Mouse (Mus musculus) yolk sac, embryonic 10.5 days (tissue): Measurements from ENCODE around the gene Znhit1.

ENCODE experiments used
- DNase-seq: peaks from one replicate; pipeline ENCODE4 v3.0.0-alpha.2; 2017; ENCODE audit warnings: low spot score

The Znhit1 gene

DNA sequence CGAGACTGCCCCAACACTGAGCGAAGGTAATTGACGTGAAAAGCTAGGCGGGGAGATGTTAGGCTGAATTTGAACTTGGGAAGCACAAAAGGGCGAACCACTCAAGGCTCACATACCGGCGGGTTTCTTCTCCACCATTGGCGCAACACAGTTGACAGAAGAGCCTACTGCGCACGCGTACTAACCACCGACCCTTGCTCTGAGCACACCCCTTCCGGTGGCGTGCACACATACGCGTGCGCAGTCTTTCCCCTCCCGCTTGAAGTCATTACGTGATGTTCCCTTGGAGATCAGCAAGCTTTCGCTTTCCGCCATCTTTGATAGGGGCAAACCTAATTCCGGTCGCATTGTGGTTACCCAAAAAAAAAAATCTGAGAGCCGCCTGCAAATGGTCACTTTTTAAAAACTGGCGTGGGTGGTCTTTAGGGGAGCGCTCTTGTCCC, 1.1 kb downstream of the Znhit1 start, which contains the start of gene Plod3:
Plod3 (plus strand) TSS at position 325 of the 443 bp plus-strand sequence.
- DNase-seq = peak; percentile 94

DNA sequence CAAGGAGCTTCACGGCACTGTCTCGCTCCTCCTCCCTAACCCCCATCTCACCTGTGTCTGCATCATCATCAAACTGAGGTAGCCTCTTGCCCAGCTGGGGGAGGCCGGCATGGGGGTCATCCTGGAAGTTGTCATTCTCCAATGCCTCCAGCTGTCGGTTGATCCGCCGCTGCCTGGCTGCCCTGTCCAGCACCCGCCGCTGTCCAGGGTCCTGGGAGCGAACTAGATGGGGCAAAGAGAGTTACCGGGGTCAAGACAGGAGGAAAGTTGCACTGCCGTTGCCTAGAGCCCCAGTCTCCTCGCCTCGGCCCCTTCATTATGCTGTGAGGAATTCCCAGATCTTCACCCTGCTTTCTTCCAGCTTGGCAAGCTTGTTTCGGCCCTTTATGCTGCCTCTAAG, 3.0 kb downstream of the Znhit1 start:
- DNase-seq = no peak

DNA sequence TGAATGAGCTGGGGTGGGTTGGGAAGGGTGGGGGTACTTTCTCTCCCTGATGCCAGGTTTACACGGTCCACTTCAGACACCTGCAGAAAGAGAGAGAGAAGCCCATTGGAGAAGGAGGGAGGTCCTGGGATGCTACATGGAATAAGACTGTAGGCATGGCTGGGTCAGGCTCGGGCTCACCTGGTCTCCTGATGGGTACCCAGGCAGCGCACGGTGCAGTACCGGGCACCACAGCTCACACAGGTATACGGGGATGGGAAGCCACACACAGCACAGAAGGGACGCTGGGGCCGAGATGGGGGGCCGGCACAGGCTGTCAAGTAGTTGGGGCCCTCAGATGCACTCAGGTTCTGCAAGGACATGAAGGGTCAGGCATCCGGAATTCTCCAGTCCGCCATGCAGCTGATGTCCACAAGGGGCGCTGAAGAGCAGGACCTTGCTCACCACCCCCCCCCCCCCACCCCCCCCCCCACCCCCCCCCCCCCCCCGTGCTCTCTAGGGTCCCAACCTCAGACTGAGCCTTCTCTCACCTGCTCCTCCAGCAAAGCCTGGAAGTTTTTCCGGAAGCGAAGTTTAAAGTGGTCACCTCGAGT, 5.4 kb downstream of the Znhit1 start:
- DNase-seq = no peak

DNA sequence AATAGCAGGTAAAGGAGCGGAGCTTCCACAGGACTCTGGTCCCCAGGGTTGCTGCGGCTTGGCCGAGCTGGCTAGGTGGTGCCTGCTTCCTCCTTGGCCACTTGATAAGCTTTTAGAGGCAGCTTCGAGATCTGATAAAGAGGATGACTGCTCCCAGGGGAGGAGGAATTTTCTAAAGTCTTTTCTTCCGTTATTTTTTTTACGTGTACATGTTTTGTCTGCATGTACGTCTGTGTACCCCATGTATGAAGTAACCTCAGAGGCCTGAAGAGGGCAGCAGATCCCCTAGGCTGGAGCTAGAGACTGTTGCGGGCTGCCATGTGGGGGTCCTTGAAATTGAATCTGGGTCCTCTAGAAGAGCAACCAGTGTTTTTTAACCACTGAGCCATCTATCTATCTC, 6.8 kb downstream of the Znhit1 start:
- no peak for DNase-seq

DNA sequence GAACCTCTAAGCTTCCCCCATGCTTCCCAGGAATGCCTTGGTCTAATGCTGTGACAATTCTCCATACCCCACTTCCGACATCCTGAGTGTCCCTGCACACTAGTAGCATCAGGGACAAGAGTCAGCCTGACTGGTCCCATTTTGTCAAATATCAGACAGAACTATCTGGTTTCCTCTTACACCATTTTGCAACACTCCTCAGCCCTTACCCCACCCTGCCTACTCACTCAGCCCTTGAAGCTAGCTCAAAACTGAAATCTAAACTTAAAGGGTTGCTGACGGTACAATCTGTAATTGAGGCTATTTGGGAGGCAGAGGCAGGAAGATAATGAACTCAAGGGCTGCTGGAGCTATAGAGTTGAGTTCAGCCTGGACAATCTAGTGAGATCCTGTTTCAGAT, 8.1 kb downstream of the Znhit1 start:
- DNase-seq = no peak

DNA sequence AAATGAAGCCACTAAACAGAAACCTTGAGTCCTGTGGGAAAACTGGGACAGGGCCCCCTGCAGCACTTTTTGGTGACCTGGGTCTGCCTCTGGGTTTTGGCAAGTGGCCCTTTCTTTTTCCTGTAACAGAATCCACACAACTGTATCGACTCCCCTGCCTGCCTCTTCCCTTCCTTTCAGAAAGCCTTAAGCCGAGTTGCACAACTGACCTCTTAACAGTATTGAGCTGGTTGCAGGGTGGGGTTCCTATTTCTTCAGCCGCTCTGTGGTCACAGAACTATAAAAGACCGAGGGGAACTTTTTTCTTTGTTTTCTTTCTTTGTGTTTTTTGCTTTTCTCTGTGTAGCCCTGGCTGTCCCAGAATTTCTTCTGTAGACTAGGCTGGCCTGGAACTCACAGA, 10.1 kb downstream of the Znhit1 start:
- DNase-seq = no peak

DNA sequence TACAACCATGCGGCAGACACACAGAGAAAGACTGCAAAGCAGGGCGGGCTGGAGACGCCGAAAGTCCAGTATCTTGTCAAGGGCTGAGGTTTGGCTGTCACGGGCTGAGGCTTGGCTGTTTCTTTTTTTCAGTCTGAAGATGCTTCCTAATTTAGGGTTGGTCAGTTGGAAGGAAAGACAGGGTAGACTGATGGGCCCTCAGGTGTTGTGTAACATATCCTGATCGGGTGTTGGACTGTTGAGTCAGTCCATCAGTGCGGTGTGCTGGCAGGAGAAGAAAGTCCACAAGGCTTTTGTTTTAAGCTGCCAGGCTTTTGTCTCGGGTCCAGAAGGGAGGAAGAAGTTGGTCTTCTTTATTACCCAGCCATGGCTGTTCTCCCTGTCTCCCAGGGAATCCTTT, 14.2 kb downstream of the Znhit1 start:
- no peak for DNase-seq

DNA sequence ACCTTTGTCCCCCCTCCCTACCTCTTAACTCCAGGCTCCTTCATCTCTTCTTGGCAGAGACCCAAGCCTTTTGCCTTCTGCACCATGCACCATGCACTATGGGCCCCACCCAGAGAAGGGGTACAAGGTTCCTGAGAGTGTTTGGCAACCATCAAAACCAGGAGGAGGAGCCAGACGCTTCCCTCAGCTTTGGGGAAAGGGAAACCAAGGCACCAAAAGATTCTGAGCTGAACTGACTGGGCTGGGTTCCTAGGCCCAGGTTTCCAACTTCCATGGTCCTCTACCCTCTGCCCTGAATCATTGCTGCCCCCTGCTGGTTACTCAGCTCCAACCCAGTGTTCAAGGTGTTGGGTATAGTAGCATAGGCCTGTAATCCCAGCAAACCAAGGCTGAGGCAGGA, 17.1 kb downstream of the Znhit1 start:
- peak; percentile 36 for DNase-seq

DNA sequence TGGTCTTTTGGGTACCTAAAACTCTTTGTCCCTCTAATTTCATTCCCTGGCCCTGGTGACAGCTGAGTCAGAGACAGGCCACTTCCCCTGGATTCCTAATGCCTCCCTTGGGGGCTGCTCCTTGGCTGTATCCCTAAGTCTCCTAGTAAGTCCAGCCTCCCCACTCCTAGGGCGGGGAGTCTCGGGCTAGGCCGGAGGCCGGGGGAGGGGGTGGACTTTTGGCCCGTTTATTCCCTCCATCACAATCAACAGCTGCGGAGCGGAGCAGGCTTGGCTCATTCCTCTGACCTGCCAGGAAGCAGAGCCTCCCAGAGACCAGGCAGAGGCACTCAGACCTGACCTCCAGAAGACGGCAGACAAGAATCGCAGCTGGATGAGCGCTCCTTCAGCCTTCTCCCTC, 20.2 kb downstream of the Znhit1 start:
- peak; percentile 31 for DNase-seq

DNA sequence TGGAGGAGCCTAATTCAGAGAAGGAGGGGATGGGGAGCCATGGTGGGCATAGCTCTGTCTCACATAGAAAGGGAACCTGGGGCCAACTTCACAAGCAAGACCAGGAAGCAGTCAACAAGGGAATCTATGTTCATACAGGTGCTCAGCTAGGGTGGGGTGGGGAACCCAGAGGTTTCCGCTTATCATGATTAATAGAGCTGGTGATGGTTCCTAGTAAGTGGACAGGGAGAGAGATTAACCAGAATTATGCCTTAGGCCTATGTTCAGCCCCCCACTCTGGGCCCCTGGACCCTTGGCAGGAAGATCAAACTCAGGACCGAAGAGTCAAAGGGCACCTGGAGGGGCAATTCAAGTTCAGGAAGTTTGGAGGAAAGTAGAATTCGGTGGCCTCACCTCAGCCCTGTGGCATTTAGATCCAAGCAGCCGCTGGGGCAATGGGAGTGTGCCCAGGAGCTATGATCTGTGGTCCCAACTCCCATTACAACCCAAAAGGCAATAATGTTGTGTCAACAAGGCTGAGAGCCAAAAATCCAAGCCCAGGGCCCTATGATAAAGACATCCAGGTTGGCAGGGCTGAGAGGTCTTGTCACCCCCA, 20.9 kb downstream of the Znhit1 start:
- no peak for DNase-seq

DNA sequence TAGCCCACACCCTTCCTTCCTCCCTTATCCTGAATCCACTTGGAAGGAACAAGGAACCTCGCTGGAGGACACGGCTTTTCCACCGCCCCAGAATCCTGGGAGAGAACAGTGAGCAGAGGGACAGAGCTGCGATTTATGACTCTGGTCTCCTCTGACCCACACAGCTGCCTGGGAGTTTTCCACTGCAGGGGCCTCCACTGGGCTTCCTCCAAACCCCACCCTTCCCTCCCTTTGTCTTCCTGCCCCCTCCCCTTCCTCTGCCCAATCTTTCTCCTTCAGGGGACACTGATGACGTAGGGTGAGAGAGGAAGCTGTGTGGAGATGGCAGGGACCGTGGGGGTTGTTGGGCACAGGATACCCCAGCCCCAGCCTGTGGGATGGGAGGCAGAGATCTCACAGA, 21.5 kb downstream of the Znhit1 start, which contains the start of gene Cldn15:
Cldn15 (plus strand) TSS at position 286 of the 400 bp plus-strand sequence.
- DNase-seq = peak; percentile 30

DNA sequence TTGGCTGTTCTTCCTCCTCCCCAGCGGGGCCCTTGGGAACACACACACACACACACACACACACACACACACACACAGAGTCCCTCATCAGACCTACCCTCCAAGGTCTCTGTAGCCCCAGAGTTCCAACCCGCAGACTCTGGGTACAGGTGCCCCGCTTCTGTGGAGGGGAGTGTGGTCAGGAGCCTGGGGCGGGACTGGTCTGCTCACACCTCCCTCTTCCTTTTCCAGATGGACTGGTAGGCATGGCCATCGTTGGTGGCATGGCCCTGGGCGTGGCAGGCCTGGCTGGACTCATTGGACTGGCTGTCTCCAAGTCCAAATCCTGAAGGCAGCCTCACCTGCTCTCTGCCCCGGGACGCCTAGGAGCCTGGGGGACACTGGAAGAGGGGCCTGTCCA, 22.1 kb downstream of the Znhit1 start:
- DNase-seq = no peak

DNA sequence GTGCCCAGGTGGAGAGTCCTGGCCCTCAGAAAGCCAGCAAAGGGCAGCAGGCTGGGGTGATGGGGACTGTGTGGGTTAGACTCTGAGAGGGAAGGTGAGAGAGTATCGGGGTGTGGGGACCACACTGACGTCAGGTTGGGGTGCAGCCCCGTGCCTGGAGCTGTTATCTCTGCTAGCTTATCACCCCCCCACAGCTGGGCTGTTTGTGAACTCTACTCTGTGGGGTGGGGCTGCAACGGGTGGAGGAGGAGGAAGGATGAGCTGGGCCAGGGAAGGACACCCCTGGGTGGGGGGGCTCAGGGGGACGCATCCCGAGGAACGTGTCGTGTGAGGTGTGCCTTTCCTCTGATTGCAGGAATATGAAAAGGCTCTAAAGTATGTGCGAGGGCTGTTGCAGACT, 22.6 kb downstream of the Znhit1 start:
- DNase-seq = no peak

DNA sequence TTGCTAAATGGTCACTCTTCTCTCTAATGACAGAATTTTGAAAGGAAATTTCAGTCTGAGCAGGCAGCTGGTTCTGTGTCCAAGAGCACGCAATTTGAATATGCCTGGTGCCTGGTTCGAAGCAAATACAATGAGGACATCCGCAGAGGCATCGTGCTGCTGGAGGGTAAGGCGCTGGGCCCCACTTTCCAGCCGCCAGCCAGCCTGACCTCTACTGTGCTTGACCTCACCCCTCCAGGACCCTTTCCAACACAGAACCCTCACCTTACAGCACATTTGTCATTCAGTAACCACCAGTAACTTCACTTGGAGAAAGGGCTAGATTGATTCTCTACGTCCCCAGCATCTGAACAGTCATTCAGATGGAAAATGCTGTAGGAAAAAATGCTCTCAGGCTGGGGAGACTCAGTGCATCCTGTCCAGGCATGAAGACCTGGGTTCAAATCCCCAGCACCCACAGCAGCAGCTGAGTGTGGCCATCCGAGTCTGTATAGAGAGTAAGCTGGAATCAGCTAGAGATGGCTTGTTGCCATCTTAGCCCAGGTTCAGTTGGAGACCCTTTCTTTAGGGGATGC, 24.8 kb downstream of the Znhit1 start:
- no peak for DNase-seq

DNA sequence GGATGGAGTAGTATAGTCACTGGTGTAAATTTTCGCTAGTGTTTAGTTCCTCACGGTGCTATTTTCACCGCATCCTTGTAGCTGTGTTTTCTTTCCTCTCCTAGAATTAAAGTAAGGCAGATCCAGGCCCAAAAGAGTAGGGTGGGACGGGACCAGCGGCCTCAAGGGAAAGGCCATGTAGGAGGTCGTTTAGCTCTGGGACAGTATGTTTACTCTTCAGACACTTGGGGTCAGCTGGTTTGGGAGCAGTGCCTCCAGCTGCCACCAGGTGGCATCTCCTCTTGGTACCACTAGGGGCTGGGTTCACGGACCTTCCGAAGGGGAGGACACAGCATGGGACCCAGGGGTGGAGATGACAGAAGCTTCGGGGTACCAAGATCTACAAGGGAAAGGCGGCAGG, 25.3 kb downstream of the Znhit1 start:
- DNase-seq = peak; percentile 82

DNA sequence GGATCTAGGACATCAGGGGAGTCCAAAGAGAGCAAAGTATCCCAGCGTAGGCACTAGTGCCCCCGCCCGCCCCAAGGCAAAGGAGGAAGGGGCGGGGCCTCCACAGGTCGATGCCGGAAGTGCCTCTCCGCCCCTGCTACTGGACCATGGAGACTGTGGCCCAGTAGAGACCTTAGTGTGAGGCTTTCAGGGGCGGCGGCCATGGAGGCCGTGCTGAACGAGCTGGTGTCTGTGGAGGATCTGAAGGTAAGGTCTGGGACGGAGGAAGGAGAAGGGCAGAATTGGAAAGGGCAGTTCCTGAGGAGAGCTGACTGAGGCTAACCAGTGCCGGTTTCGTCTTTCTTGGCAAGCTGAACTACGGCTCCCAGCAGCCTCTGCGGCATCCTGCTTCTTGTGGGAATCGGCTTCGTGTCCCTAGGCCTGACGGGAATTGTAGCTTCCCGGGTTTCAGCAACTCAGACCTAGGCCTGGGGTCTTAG, 25.8 kb downstream of the Znhit1 start:
- DNase-seq = peak; percentile 96

DNA sequence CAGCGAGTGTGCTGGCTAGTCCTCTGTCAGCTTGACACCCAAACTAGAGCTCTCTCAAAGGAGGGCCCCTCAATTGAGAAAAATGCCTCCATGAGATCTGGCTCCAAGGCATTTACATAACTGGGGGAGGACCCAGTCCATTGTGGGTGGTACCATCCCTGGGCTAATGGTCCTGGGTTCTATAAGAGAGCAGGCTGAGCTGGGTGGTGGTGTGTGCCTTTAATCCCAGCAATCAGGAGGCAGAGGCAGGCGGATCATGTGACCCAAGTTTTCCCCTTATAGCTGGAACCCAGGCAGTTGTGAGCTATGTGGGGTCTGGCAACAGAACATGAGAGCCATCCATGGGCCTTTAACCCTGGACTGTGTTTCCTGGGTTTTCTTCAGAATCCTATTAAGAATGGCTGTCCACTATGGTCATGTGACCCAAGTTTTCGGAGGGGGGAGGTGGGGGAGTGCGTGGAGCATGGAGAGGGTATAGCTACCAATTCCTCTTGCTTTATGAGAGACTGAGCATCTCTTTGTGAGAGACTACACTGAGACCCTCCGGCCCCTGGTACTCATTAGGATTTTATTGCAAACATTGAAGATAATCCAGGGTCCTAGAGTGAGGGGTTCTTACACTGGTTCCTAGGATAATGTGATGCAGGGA, 26.4 kb downstream of the Znhit1 start:
- no peak for DNase-seq

DNA sequence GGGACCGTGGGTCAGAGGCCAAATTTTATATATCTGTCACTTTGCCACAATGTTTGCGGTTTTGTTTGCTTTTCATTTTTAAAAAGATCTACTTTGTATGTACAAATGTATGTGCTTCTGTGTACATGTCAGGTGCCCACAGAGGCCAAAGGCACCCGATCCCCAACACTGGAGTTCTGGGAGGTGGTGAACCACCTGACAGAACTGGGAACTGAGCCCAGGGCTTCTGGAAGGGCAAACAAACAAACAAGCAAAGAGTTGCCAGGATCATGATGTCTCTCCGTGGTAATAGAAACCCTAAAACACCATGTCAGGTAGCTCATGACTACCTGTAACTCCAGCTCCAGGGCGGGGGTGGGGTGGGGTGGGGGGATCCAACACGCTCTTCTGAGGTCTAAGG, 27.8 kb downstream of the Znhit1 start:
- no peak for DNase-seq

DNA sequence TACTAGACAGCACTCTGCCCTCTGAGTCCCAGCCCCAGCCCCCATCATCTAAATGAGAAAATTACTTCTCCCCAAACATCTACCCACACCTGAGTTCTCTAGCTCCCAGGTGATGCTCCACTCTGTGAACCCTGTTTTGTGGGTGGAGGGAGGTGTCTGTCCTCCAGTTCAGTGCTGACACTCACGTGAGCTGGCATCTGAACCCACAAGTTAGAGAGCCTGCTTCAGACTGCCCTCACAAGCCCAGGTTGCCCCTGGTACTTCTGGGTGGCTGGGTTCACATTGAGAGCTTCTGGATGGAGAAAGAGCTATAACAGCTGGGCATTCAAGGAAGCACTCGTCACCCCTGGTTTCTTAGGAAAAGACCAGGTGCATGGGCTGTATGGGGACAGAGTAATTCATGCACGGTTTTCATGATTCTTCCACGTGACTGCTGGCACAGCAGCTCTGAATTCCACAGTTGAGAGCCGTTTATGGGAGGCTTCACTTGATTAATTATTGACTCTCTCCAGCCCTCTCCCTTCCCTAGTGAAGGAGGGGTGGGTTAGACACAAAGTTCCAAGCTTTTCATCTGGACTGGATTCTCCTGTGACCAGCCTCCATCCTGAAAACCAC, 28.7 kb downstream of the Znhit1 start:
- DNase-seq = peak; percentile 57

DNA sequence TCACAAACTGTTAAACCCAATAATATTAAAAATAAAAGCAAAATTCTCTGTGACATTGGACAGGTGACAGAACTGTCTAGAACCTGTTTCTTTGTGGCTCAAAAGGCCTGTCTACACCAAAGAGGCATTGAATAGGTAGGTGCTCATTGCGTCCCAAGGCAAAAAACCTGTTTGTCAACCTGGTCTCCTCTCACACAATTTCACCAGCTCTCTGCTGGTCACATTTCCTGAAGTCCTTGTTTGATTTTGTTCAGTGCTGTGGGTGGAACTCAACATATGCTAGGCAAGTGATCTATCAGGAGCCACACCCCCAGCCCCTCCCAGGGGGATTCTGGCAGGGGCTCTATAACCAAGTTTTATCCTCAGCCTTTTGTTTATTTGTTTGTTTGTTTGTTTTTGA, 30.6 kb downstream of the Znhit1 start:
- DNase-seq = no peak

DNA sequence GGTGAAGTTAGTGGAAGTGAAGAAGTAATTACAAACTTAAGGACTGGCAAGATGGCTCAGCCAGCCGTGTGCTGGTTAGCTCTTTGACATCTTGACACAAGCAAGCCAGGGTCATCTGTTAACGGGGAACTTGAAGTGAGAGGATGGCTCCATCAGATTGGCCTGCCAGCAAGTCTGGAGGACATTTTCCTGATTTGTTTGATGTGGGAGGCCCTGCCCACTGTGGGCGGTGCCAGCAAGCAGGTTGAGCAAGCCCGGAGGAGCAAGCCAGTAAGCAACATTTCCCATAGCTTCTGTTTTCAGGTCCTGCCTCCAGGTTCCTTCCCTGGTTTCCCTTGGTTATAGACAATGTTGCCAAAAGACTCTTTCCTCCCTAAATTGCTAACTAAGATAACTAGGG, 32.2 kb downstream of the Znhit1 start:
- no peak for DNase-seq

DNA sequence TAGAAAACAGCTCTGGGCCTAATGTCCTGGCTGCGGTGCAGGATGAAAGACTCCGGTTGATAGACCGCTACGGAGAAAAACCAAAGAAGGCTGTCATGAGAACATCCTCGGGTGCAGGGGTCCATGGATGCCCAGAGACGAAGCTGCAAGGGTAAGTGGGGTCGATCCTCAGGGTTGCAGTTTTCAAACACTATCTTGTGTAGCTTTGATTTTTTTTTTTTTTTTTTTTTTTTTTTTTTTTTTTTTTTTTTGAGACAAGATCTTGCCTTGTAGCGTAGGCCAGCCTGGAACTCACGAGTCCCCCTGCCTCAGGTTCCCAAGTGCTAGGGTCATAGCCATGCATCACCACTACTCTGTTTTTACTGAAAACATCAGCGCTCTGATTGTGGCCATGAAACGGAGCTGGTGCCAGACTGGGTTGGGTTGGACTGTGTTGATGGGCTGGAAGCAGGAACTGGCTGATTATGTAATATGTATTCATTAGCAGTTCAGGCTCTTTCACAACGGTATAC, 34.3 kb downstream of the Znhit1 start:
- DNase-seq = no peak
